Mouse (Mus musculus) liver, postnatal 0 days (tissue): ENCODE measurements around the gene Zfhx3. TPM values are rescaled to one million over a fixed set of nuclear protein-coding genes. Genes with fewer than 3 reads are reported as not detected.

Source experiments
- ATAC-seq: fragments of 200-750 bp; cut with Nextera tagmentation; 2 replicates; pipeline ENCODE4 v1.8.0; 2017; ENCODE audit warnings: mild to moderate bottlenecking, moderate library complexity
- DNase-seq: peaks from one replicate; pipeline ENCODE4 v3.0.0-alpha.2; 2016
- H3K27ac ChIP-seq: fragments of 300-500 bp; sonication (generic); 2 replicates; pipeline ENCODE4 v1.5.1; 2014; ENCODE audit warnings: antibody characterized with exemption, moderate library complexity, mild to moderate bottlenecking, low read depth
- H3K27me3 ChIP-seq: fragments of 300-500 bp; sonication (generic); 2 replicates; pipeline ENCODE4 v1.6.1; 2014; ENCODE audit warnings: low read length, control low read depth, mixed read lengths; ENCODE audit not compliant: insufficient read depth
- H3K36me3 ChIP-seq: fragments of 300-500 bp; sonication (generic); replicated peaks from 2 replicates; pipeline ENCODE4 v1.6.1; 2014; ENCODE audit warnings: mild to moderate bottlenecking, control low read depth, low read length, moderate library complexity, mixed read lengths; ENCODE audit not compliant: insufficient read depth
- H3K4me1 ChIP-seq: fragments of 300-500 bp; sonication (generic); 2 replicates; pipeline ENCODE4 v1.6.1; 2014; ENCODE audit warnings: antibody characterized with exemption, mild to moderate bottlenecking, control low read depth; ENCODE audit not compliant: insufficient read depth
- H3K4me2 ChIP-seq: fragments of 300-500 bp; sonication (generic); 2 replicates; pipeline ENCODE4 v1.6.1; 2014; ENCODE audit warnings: low read depth, mild to moderate bottlenecking, low read length, moderate library complexity, mixed read lengths
- H3K4me3 ChIP-seq: fragments of 300-500 bp; sonication (generic); 2 replicates; pipeline ENCODE4 v1.5.1; 2014; ENCODE audit warnings: low read depth, low read length
- H3K9ac ChIP-seq: fragments of 300-500 bp; sonication (generic); replicated peaks from 2 replicates; pipeline ENCODE4 v1.6.1; 2014; ENCODE audit warnings: mild to moderate bottlenecking, moderate library complexity
- H3K9me3 ChIP-seq: fragments of 300-500 bp; sonication (generic); 2 replicates; pipeline ENCODE4 v1.6.1; 2016; ENCODE audit warnings: mild to moderate bottlenecking, control low read depth, low read length, mixed read lengths
- CTCF ChIP-seq: sonication (generic); IDR thresholded peaks from 2 replicates; pipeline ENCODE4 v1.5.1; 2016; ENCODE audit warnings: antibody characterized with exemption, low read depth
- EP300 ChIP-seq: IDR thresholded peaks from 2 replicates; pipeline ENCODE4 v1.6.1; 2016; ENCODE audit warnings: antibody characterized with exemption, low read depth, mild to moderate bottlenecking
- WGBS: fragments of 180-500 bp; shearing (Covaris S2); extraction: QIAGEN DNeasy Blood & Tissue Kit; methylation state at CpG from one replicate; pipeline ENCODE4 v1.1.7; 2014; ENCODE audit not compliant: insufficient replicate concordance; 5-methylcytosine and 5-hydroxymethylcytosine counted together
- polyA plus RNA-seq: library from polyadenylated mRNA; unstranded; fragments of >200 nt; fragmentation: Nextera tagmentation; extraction: Ambion mirVana; gene quantifications from 2 replicates; pipeline ENCODE4 v1.2.1, GENCODE M21; 2015

Zfhx3 gene
- polyA plus RNA-seq, 1 experiment from 2014 or later = 1.2 TPM

- DNase-seq (no peak), ATAC-seq (no peak)
- WGBS = 57% methylated on average over 8 of the region's 8 CpGs
- TF ChIP-seq CTCF (no peak), EP300 (no peak)
- H3K4me1 ChIP-seq = no peaks in the 10 kb centered on the region
- H3K27me3 ChIP-seq = 0 out of 2 replicates have a peak, but pooled peaks cover 5% of the 10 kb centered on the region
- no peak overlapping the region for H3K4me3 ChIP-seq
- H3K4me2 ChIP-seq = no peak overlapping the region
- H3K27ac ChIP-seq = no peak overlapping the region
- H3K36me3 ChIP-seq = no peaks in the 10 kb centered on the region
- H3K9ac ChIP-seq = no peak overlapping the region
- H3K9me3 ChIP-seq = no peaks in the 10 kb centered on the region
These were observed 294.3 kb downstream of the Zfhx3 start for GRCm38 (mm10) chr8:108236715-108237114.

GRCm38 (mm10) chr8:108239531-108239930 is 297.1 kb downstream of the Zfhx3 start:
- no peak overlapping the region for H3K27ac ChIP-seq
- H3K9me3 ChIP-seq = no peaks in the 10 kb centered on the region
- H3K9ac ChIP-seq = no peak overlapping the region
- no peak overlapping the region for H3K4me2 ChIP-seq
- no peaks in the 10 kb centered on the region for H3K4me1 ChIP-seq
- ATAC-seq (no peak), DNase-seq (no peak)
- H3K36me3 ChIP-seq = no peaks in the 10 kb centered on the region
- WGBS = 75% methylated on average over 5 of the region's 5 CpGs
- 0 out of 2 replicates have a peak, but pooled peaks cover 3% of the 10 kb centered on the region for H3K27me3 ChIP-seq
- H3K4me3 ChIP-seq = no peak overlapping the region
- no peak for TF ChIP-seq EP300
- no peak for TF ChIP-seq CTCF

- Histone ChIP-seq H3K27me3 (0 out of 2 replicates have a peak, but pooled peaks cover 3% of the 10 kb centered on the region), H3K27ac (no peak overlapping the region), H3K4me2 (no peak overlapping the region), H3K36me3 (no peaks in the 10 kb centered on the region), H3K9me3 (no peaks in the 10 kb centered on the region), H3K4me1 (no peaks in the 10 kb centered on the region), H3K4me3 (no peak overlapping the region), H3K9ac (no peak overlapping the region)
- TF ChIP-seq EP300 (no peak), CTCF (no peak)
- 37% methylated on average over 19 of the region's 19 CpGs for WGBS
- no peak for DNase-seq
- ATAC-seq = no peak
These were observed 298.7 kb downstream of the Zfhx3 start for GRCm38 (mm10) chr8:108241041-108241690.

GRCm38 (mm10) chr8:108243270-108243669 is 300.8 kb downstream of the Zfhx3 start:
- DNase-seq (no peak), ATAC-seq (no peak)
- Histone ChIP-seq H3K4me2 (no peak overlapping the region), H3K27ac (no peak overlapping the region), H3K4me3 (no peak overlapping the region), H3K9ac (no peak overlapping the region), H3K36me3 (no peaks in the 10 kb centered on the region), H3K27me3 (0 out of 2 replicates have a peak, but pooled peaks cover 6% of the 10 kb centered on the region), H3K9me3 (no peaks in the 10 kb centered on the region), H3K4me1 (no peaks in the 10 kb centered on the region)
- 65% methylated on average over 9 of the region's 9 CpGs for WGBS
- TF ChIP-seq EP300 = no peak
- no peak for TF ChIP-seq CTCF

- H3K4me3 ChIP-seq = no peak overlapping the region
- no peaks in the 10 kb centered on the region for H3K9me3 ChIP-seq
- no peak overlapping the region for H3K9ac ChIP-seq
- ATAC-seq (no peak), DNase-seq (no peak)
- TF ChIP-seq EP300 = no peak
- TF ChIP-seq CTCF = no peak
- WGBS = 61% methylated on average over 17 of the region's 17 CpGs
- H3K4me1 ChIP-seq = no peaks in the 10 kb centered on the region
- H3K27me3 ChIP-seq = 0 out of 2 replicates have a peak, but pooled peaks cover 6% of the 10 kb centered on the region
- no peaks in the 10 kb centered on the region for H3K36me3 ChIP-seq
- no peak overlapping the region for H3K4me2 ChIP-seq
- H3K27ac ChIP-seq = no peak overlapping the region
These were observed 302.4 kb downstream of the Zfhx3 start for GRCm38 (mm10) chr8:108244636-108245494.

- DNase-seq = no peak
- ATAC-seq = no peak
- no peaks in the 10 kb centered on the region for H3K4me1 ChIP-seq
- H3K36me3 ChIP-seq = no peaks in the 10 kb centered on the region
- H3K27me3 ChIP-seq = 0 out of 2 replicates have a peak, but pooled peaks cover 6% of the 10 kb centered on the region
- TF ChIP-seq EP300 (no peak), CTCF (no peak)
- no peak overlapping the region for H3K27ac ChIP-seq
- no peak overlapping the region for H3K9ac ChIP-seq
- no peaks in the 10 kb centered on the region for H3K9me3 ChIP-seq
- 74% methylated on average over 8 of the region's 8 CpGs for WGBS
- H3K4me2 ChIP-seq = no peak overlapping the region
- H3K4me3 ChIP-seq = no peak overlapping the region
These were observed 303.1 kb downstream of the Zfhx3 start for GRCm38 (mm10) chr8:108245575-108245974.
